Mouse (Mus musculus) liver, embryonic 14.5 days (tissue): ENCODE data around the gene Ccdc169.

ENCODE experiments used
- CTCF ChIP-seq: IDR thresholded peaks from 2 replicates; pipeline ENCODE4 v1.5.1; 2016; ENCODE audit warnings: antibody characterized with exemption, low read depth, control low read depth
- EP300 ChIP-seq: IDR thresholded peaks from 2 replicates; pipeline ENCODE4 v1.6.1; 2016; ENCODE audit warnings: antibody characterized with exemption, low read depth

- TF ChIP-seq CTCF (no peak), EP300 (no peak)
Observed at GRCm38 (mm10) chr3:55139837-55140236, 2.7 kb downstream of the Ccdc169 start.
